Mouse (Mus musculus): ENCODE data around the gene Olfr1505. TPM values are rescaled to one million over a fixed set of nuclear protein-coding genes. Genes with fewer than 3 reads are reported as not detected.

Olfr1505 gene
- not detected for total RNA-seq (2021)
- long read RNA-seq, experiment 1, result 0 reads
- long read RNA-seq, experiment 2, result 0 reads

- no peak for DNase-seq (ENCODE audit: low spot score)
These were observed at the start of gene Olfr1505 for GRCm38 (mm10) chr19:13913230-13913629. TSS of gene Olfr1505 (plus strand) at chr19:13913530.

- no peak for DNase-seq (ENCODE audit: low spot score)
These were observed 15.5 kb upstream of the Olfr1505 start, which contains the start of gene Olfr1504 for GRCm38 (mm10) chr19:13897828-13898227. TSS of gene Olfr1504 (minus strand) at chr19:13897928.

Other genes with a start within 250 kb of the Olfr1505 start
- not detected for gene Olfr1491, start 216.3 kb upstream of the Olfr1505 start, total RNA-seq (2021)
- gene Olfr1493-ps1, start 190.3 kb upstream of the Olfr1505 start, total RNA-seq (2021), result not detected
- not detected for gene Olfr1494, start 173.8 kb upstream of the Olfr1505 start, total RNA-seq (2021)
- gene Olfr1495, start 148.9 kb upstream of the Olfr1505 start, total RNA-seq (2021), result not detected
- not detected for gene Olfr1496, start 135.7 kb upstream of the Olfr1505 start, total RNA-seq (2021)
- not detected for gene Olfr1497, start 115.3 kb upstream of the Olfr1505 start, total RNA-seq (2021)
- not detected for gene Olfr1499, start 94.1 kb upstream of the Olfr1505 start, total RNA-seq (2021)
- not detected for gene Olfr1500, start 83.0 kb upstream of the Olfr1505 start, total RNA-seq (2021)
- gene Olfr1501, start 62.8 kb upstream of the Olfr1505 start, total RNA-seq (2021), result not detected
- not detected for gene Olfr1502, start 51.7 kb upstream of the Olfr1505 start, total RNA-seq (2021)
- not detected for gene Olfr1504, start 15.6 kb upstream of the Olfr1505 start, total RNA-seq (2021)

All from gastrocnemius, adult 18-20 months (tissue).